Mouse (Mus musculus): Measurements from ENCODE around the gene Cds2.

DNA sequence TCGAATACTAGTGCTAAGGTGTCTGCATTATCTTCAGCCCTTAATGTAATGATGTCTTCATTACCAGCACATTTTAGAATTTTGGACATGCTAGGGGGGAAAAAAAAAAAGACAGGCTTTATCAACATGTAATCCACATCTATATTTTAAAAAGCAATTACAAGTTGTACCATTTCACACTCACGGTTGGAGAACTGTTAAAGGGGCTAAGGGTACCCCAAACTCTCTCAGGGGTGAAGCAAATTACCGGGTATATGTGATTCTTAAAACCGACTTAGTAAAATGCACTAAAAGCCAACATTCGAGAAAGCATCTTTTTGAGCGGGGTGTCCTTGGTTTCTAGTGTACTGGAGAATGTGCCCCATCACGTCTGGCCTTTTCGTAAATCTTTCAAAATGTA is 11.0 kb upstream of the Cds2 start:
- no peak for TF ChIP-seq POLR2AphosphoS2 (IDR thresholded peaks at IDR 0.05; ENCODE audit: insufficient read length, low read depth)
- no peak for TF ChIP-seq POLR2A (IDR thresholded peaks at IDR 0.05; ENCODE audit: insufficient read length, low read depth)
- TF ChIP-seq CEBPB (IDR thresholded peaks at IDR 0.05; ENCODE audit: insufficient read depth, poor library complexity, severe bottlenecking) = no peak
- no peak for TF ChIP-seq E2F4 (IDR thresholded peaks at IDR 0.05; ENCODE audit: insufficient read depth)
- no peak for TF ChIP-seq TCF12 (IDR thresholded peaks at IDR 0.05; ENCODE audit: insufficient read depth, poor library complexity, severe bottlenecking)
- no peak for TF ChIP-seq MYOD1 (IDR thresholded peaks at IDR 0.05; ENCODE audit: control insufficient read depth in 1 of 3, insufficient read length in 2 of 3, low read depth in 2 of 3)
- TF ChIP-seq USF1 (IDR thresholded peaks at IDR 0.05; ENCODE audit: low read depth) = no peak
- TF ChIP-seq REST (IDR thresholded peaks at IDR 0.05; ENCODE audit: insufficient read depth, insufficient read length) = no peak
- no peak for TF ChIP-seq MAX (IDR thresholded peaks at IDR 0.05; ENCODE audit: low read depth)
- TF ChIP-seq MYOG (IDR thresholded peaks at IDR 0.05; ENCODE audit: control insufficient read depth in 1 of 3, insufficient read depth in 1 of 3, insufficient read length in 2 of 3, low read depth in 2 of 3) = no peak
